Mouse (Mus musculus) neural tube, embryonic 12.5 days (tissue): ENCODE results near the gene Mrln. TPM values are rescaled to one million over a fixed set of nuclear protein-coding genes. Genes with fewer than 3 reads are reported as not detected.

Source experiments
- ATAC-seq: fragments of 200-750 bp; cut with Nextera tagmentation; 2 replicates; pipeline ENCODE4 v1.8.0; 2017; ENCODE audit warnings: low read depth, mild to moderate bottlenecking, moderate TSS enrichment, moderate library complexity; ENCODE audit not compliant: low FRiP score
- H3K27ac ChIP-seq: fragments of 300-500 bp; sonication (generic); 2 replicates; pipeline ENCODE4 v1.5.1; 2016
- H3K27me3 ChIP-seq: fragments of 300-500 bp; sonication (generic); replicated peaks from 2 replicates; pipeline ENCODE4 v1.6.1; 2016; ENCODE audit warnings: mild to moderate bottlenecking
- H3K36me3 ChIP-seq: fragments of 300-500 bp; sonication (generic); 2 replicates; pipeline ENCODE4 v1.6.1; 2016; ENCODE audit warnings: mild to moderate bottlenecking
- H3K4me1 ChIP-seq: fragments of 300-500 bp; sonication (generic); 2 replicates; pipeline ENCODE4 v1.6.1; 2016
- H3K4me2 ChIP-seq: fragments of 300-500 bp; sonication (generic); replicated peaks from 2 replicates; pipeline ENCODE4 v1.6.1; 2016; ENCODE audit warnings: mild to moderate bottlenecking
- H3K4me3 ChIP-seq: fragments of 300-500 bp; sonication (generic); 2 replicates; pipeline ENCODE4 v1.5.1; 2016
- H3K9ac ChIP-seq: fragments of 300-500 bp; sonication (generic); 2 replicates; pipeline ENCODE4 v1.6.1; 2016; ENCODE audit warnings: mild to moderate bottlenecking
- H3K9me3 ChIP-seq: fragments of 300-500 bp; sonication (generic); 2 replicates; pipeline ENCODE4 v1.6.1; 2016; ENCODE audit warnings: mild to moderate bottlenecking
- WGBS: fragments of 180-500 bp; shearing (Covaris S2); methylation state at CpG from one replicate; pipeline ENCODE4 v1.1.7; 2016; 5-methylcytosine and 5-hydroxymethylcytosine counted together
- polyA plus RNA-seq: library from polyadenylated mRNA; unstranded; fragments of >200 nt; fragmentation: Nextera tagmentation; extraction: Ambion mirVana; gene quantifications from 2 replicates; pipeline ENCODE4 v1.2.1, GENCODE M21; 2016

The Mrln gene
- polyA plus RNA-seq, 1 experiment from 2014 or later: 4.3 TPM

GRCm38 (mm10) chr10:70242751-70243444 lies 38.4 kb downstream of the Mrln start:
- H3K4me1 ChIP-seq: peaks cover 14% of the 10 kb centered on the region; the same call in 1 of the 2 replicates
- no peak overlapping the region for H3K27ac ChIP-seq
- H3K36me3 ChIP-seq: no peaks in the 10 kb centered on the region
- H3K4me2 ChIP-seq: no peak overlapping the region
- H3K9ac ChIP-seq: no peak overlapping the region
- no peak for ATAC-seq
- no peak overlapping the region for H3K4me3 ChIP-seq
- peaks cover 23% of the 10 kb centered on the region for H3K27me3 ChIP-seq
- WGBS: 53% methylated on average over 8 of the region's 8 CpGs
- H3K9me3 ChIP-seq: no peaks in the 10 kb centered on the region

- Histone ChIP-seq H3K9me3 (no peaks in the 10 kb centered on the region), H3K27ac (no peak within 1 kb of the TSS), H3K36me3 (no peaks in the 10 kb centered on the region), H3K4me3 (peak within 1 kb of the TSS; percentile 59), H3K27me3 (peaks cover 23% of the 10 kb centered on the region), H3K4me1 (peaks cover 14% of the 10 kb centered on the region; the same call in 1 of the 2 replicates), H3K4me2 (peak within 1 kb of the TSS; percentile 96), H3K9ac (peak within 1 kb of the TSS; percentile 66)
- peak; percentile 95 for ATAC-seq
- under 1% methylated on average over 54 of the region's 54 CpGs for WGBS
Measured at GRCm38 (mm10) chr10:70244921-70245558, 40.6 kb downstream of the Mrln start, which contains the start of gene Slc16a9. TSS of gene Slc16a9 (plus strand) at chr10:70245100.

- WGBS: under 1% methylated on average over 16 of the region's 16 CpGs
Measured at GRCm38 (mm10) chr10:70245559-70245945, 41.1 kb downstream of the Mrln start.

GRCm38 (mm10) chr10:70246076-70246475 lies 41.6 kb downstream of the Mrln start:
- Histone ChIP-seq H3K4me3 (no peak overlapping the region; the same call in 1 of the 2 replicates), H3K9ac (no peak overlapping the region), H3K4me2 (peak overlapping the region; percentile 96), H3K27me3 (peaks cover 23% of the 10 kb centered on the region), H3K4me1 (peaks cover 14% of the 10 kb centered on the region; the same call in 1 of the 2 replicates), H3K27ac (no peak overlapping the region), H3K36me3 (no peaks in the 10 kb centered on the region), H3K9me3 (no peaks in the 10 kb centered on the region)
- ATAC-seq: no peak
- WGBS: 21% methylated on average over 9 of the region's 9 CpGs

More at GRCm38 (mm10) chr10:70245559-70245945, 41.1 kb downstream of the Mrln start:
- H3K27me3 ChIP-seq: peaks cover 23% of the 10 kb centered on the region
- H3K4me3 ChIP-seq: peak overlapping the region; percentile 59
- peaks cover 14% of the 10 kb centered on the region; the same call in 1 of the 2 replicates for H3K4me1 ChIP-seq
- H3K27ac ChIP-seq: no peak overlapping the region
- ATAC-seq: 0 out of 2 replicates have a peak, but pooled peaks have one; percentile 41
- H3K36me3 ChIP-seq: no peaks in the 10 kb centered on the region
- H3K9me3 ChIP-seq: no peaks in the 10 kb centered on the region
- peak overlapping the region; percentile 96 for H3K4me2 ChIP-seq
- peak overlapping the region; percentile 66 for H3K9ac ChIP-seq

- no peak overlapping the region for H3K4me3 ChIP-seq
- no peaks in the 10 kb centered on the region for H3K36me3 ChIP-seq
- no peak for ATAC-seq
- peaks cover 14% of the 10 kb centered on the region for H3K27me3 ChIP-seq
- no peak overlapping the region for H3K4me2 ChIP-seq
- WGBS: 84% methylated on average over 4 of the region's 4 CpGs
- H3K4me1 ChIP-seq: 0 out of 2 replicates have a peak, but pooled peaks cover 9% of the 10 kb centered on the region
- H3K9ac ChIP-seq: no peak overlapping the region
- H3K27ac ChIP-seq: no peak overlapping the region
- no peaks in the 10 kb centered on the region for H3K9me3 ChIP-seq
Measured at GRCm38 (mm10) chr10:70250354-70250753, 45.9 kb downstream of the Mrln start.

GRCm38 (mm10) chr10:70250766-70251165 lies 46.3 kb downstream of the Mrln start:
- Histone ChIP-seq H3K9me3 (no peaks in the 10 kb centered on the region), H3K4me3 (no peak overlapping the region), H3K9ac (no peak overlapping the region), H3K27ac (no peak overlapping the region), H3K36me3 (no peaks in the 10 kb centered on the region), H3K27me3 (peaks cover 10% of the 10 kb centered on the region), H3K4me2 (no peak overlapping the region), H3K4me1 (0 out of 2 replicates have a peak, but pooled peaks cover 5% of the 10 kb centered on the region)
- no peak for ATAC-seq
- WGBS: 91% methylated on average over 6 of the region's 6 CpGs

GRCm38 (mm10) chr10:70254666-70255065 lies 50.2 kb downstream of the Mrln start:
- no peak overlapping the region for H3K27ac ChIP-seq
- no peaks in the 10 kb centered on the region for H3K9me3 ChIP-seq
- H3K36me3 ChIP-seq: no peaks in the 10 kb centered on the region
- H3K27me3 ChIP-seq: no peaks in the 10 kb centered on the region
- no peak overlapping the region for H3K4me3 ChIP-seq
- no peak overlapping the region for H3K9ac ChIP-seq
- ATAC-seq: no peak
- H3K4me1 ChIP-seq: no peaks in the 10 kb centered on the region
- 71% methylated on average over 4 of the region's 4 CpGs for WGBS
- no peak overlapping the region for H3K4me2 ChIP-seq

GRCm38 (mm10) chr10:70255601-70256210 lies 51.2 kb downstream of the Mrln start:
- no peaks in the 10 kb centered on the region for H3K27me3 ChIP-seq
- no peak overlapping the region for H3K9ac ChIP-seq
- H3K9me3 ChIP-seq: no peaks in the 10 kb centered on the region
- no peaks in the 10 kb centered on the region for H3K36me3 ChIP-seq
- H3K4me3 ChIP-seq: no peak overlapping the region
- H3K4me1 ChIP-seq: no peaks in the 10 kb centered on the region
- 91% methylated on average over 15 of the region's 15 CpGs for WGBS
- no peak for ATAC-seq
- no peak overlapping the region for H3K27ac ChIP-seq
- H3K4me2 ChIP-seq: no peak overlapping the region

GRCm38 (mm10) chr10:70257029-70257428 lies 52.6 kb downstream of the Mrln start:
- Histone ChIP-seq H3K4me1 (no peaks in the 10 kb centered on the region), H3K27ac (no peak overlapping the region), H3K9ac (no peak overlapping the region), H3K4me3 (no peak overlapping the region), H3K9me3 (no peaks in the 10 kb centered on the region), H3K36me3 (no peaks in the 10 kb centered on the region), H3K27me3 (no peaks in the 10 kb centered on the region), H3K4me2 (no peak overlapping the region)
- WGBS: 82% methylated on average over 4 of the region's 4 CpGs
- ATAC-seq: no peak

GRCm38 (mm10) chr10:70260904-70261303 lies 56.4 kb downstream of the Mrln start:
- Histone ChIP-seq H3K4me3 (no peak overlapping the region), H3K4me1 (no peaks in the 10 kb centered on the region), H3K9ac (no peak overlapping the region), H3K27ac (no peak overlapping the region), H3K9me3 (no peaks in the 10 kb centered on the region), H3K36me3 (no peaks in the 10 kb centered on the region), H3K4me2 (no peak overlapping the region), H3K27me3 (no peaks in the 10 kb centered on the region)
- ATAC-seq: no peak
- WGBS: 65% methylated on average over 4 of the region's 4 CpGs

- Histone ChIP-seq H3K9me3 (no peaks in the 10 kb centered on the region), H3K4me2 (no peak overlapping the region), H3K27ac (no peak overlapping the region), H3K4me3 (no peak overlapping the region), H3K9ac (no peak overlapping the region), H3K27me3 (no peaks in the 10 kb centered on the region), H3K4me1 (no peaks in the 10 kb centered on the region), H3K36me3 (no peaks in the 10 kb centered on the region)
- no peak for ATAC-seq
- 90% methylated on average over 3 of the region's 3 CpGs for WGBS
Measured at GRCm38 (mm10) chr10:70262051-70262450, 57.6 kb downstream of the Mrln start.

GRCm38 (mm10) chr10:70263681-70264189 lies 59.3 kb downstream of the Mrln start:
- WGBS: 96% methylated on average over 4 of the region's 4 CpGs
- no peaks in the 10 kb centered on the region for H3K4me1 ChIP-seq
- no peaks in the 10 kb centered on the region for H3K9me3 ChIP-seq
- no peaks in the 10 kb centered on the region for H3K36me3 ChIP-seq
- no peak overlapping the region for H3K27ac ChIP-seq
- H3K4me2 ChIP-seq: no peak overlapping the region
- ATAC-seq: no peak
- no peaks in the 10 kb centered on the region for H3K27me3 ChIP-seq
- H3K9ac ChIP-seq: no peak overlapping the region
- no peak overlapping the region for H3K4me3 ChIP-seq
